ENCODE assay signal across 12 mouse cellular contexts in genomic region chr11:46313851-46314250, GRCm38 (mm10). TPM values are rescaled to one million over a fixed set of nuclear protein-coding genes. Genes with fewer than 3 reads are reported as not detected.
DNase-seq lines count a peak whose midpoint lies in the region; ATAC-seq lines count a peak whose summit lies in the region.
"Had no signal": no experiment of that assay in that cellular context is flagged by ENCODE, and none has a peak within 500 bp of the region (broad histone marks: within the 10 kb centered on the region; RNA-seq: fewer than 3 reads in every experiment).

No protein-coding gene starts in this region.

- H3K4me1 ChIP-seq in intestine, embryonic 16.5 days (ENCODE audit: control insufficient read depth, insufficient read depth, low read length): peaks cover 11% of the 10 kb centered on the region

- H3K9ac ChIP-seq in intestine, embryonic 16.5 days (ENCODE audit: low read depth, low read length): no peak overlapping the region
- H3K9ac ChIP-seq: embryonic facial prominence, embryonic 12.5 days had no signal

- H3K27ac ChIP-seq in intestine, embryonic 16.5 days (ENCODE audit: low read length): no peak overlapping the region
- H3K27ac ChIP-seq: embryonic facial prominence, embryonic 12.5 days had no signal

- H3K36me3 ChIP-seq in intestine, embryonic 16.5 days (ENCODE audit: control insufficient read depth, insufficient read depth, low read length): no peaks in the 10 kb centered on the region
- H3K36me3 ChIP-seq: embryonic facial prominence, embryonic 12.5 days had no signal

- no peak overlapping the region for H3K4me2 ChIP-seq in intestine, embryonic 16.5 days (ENCODE audit: low read depth, low read length)
- H3K4me2 ChIP-seq: embryonic facial prominence, embryonic 12.5 days had no signal

- DNase-seq in left cerebral cortex, adult 11 months (ENCODE audit: low spot score): peak; percentile 67
- no peak for DNase-seq in left cerebral cortex, postnatal 4 days
- DNase-seq in CD4-positive helper T cell, adult 2 months (ENCODE audit: low read depth, low spot score): peak; percentile 31
- DNase-seq in frontal cortex, adult 2 months (ENCODE audit: extremely low spot score in 1 of 2, low spot score in 1 of 2): peak; percentile 84 to 85
- no peak for DNase-seq in kidney, adult 11 months
- DNase-seq in cerebellum, adult 9-11 months: no peak
- DNase-seq: kidney, adult 9 months; layer of hippocampus, adult 9-11 months had no signal

- H3K4me3 ChIP-seq in intestine, embryonic 16.5 days (ENCODE audit: low read length): no peak overlapping the region
- H3K4me3 ChIP-seq: embryonic facial prominence, embryonic 12.5 days had no signal

- 77% methylated on average over 6 of the region's 6 CpGs for WGBS in intestine, embryonic 16.5 days

- intact Hi-C loops in left cerebral cortex, postnatal 4 days (cut with DNase I): no loop called here

- ATAC-seq in megakaryocyte progenitor cell, adult 5-6 weeks (replicated peaks; ENCODE audit: poor library complexity): peak; percentile 26
- no peak for ATAC-seq in intestine, embryonic 16.5 days
- ATAC-seq: forebrain, embryonic 14.5 days had no signal

- no peaks in the 10 kb centered on the region for H3K9me3 ChIP-seq in intestine, embryonic 16.5 days (ENCODE audit: control insufficient read depth, low read length)
- H3K9me3 ChIP-seq: embryonic facial prominence, embryonic 12.5 days had no signal

- no peaks in the 10 kb centered on the region for H3K27me3 ChIP-seq in intestine, embryonic 16.5 days (replicated peaks; ENCODE audit: control insufficient read depth, insufficient read depth, low read length)

RNA-seq across cellular contexts. Expression of gene Cyfip2, which starts 1.2 kb away (rescaled TPM):
- 100 to 1,000 TPM; 212 to 214 TPM for total RNA-seq in left cerebral cortex, postnatal 4 days (2021)
- 211 and 223 TPM in 2 replicates for polyA plus RNA-seq in frontal cortex, adult 2 months (2012; rRNA removed)
- 121 and 122 TPM in 2 replicates for total RNA-seq in megakaryocyte progenitor cell, adult 5-6 weeks (2015)
- total RNA-seq in megakaryocyte progenitor cell, adult 5-6 weeks (2017): 48.6 and 53.3 TPM in 2 replicates
- 5.2 and 5.7 TPM in 2 replicates for polyA plus RNA-seq in intestine, embryonic 16.5 days (2015; fragmentation: Nextera tagmentation; extraction: Ambion mirVana)

Comparison
In these comparisons a context has a peak if more than half of its experiments do, and no peak if none do; other contexts are left out.
1. DNase-seq: peak in left cerebral cortex, adult 11 months (single experiment), CD4-positive helper T cell, adult 2 months (single experiment) and frontal cortex, adult 2 months (2 of 2); none in left cerebral cortex, postnatal 4 days (single experiment), kidney, adult 11 months (single experiment) and cerebellum, adult 9-11 months (single experiment).